Mouse (Mus musculus) megakaryocyte, embryonic 14.5 days (primary cell): ENCODE data around the gene Ifitm7. TPM values are rescaled to one million over a fixed set of nuclear protein-coding genes. Genes with fewer than 3 reads are reported as not detected.

ENCODE experiments used
- H3K27me3 ChIP-seq: replicated peaks from 2 replicates; pipeline ENCODE3; 2012; ENCODE audit warnings: inconsistent platforms
- H3K36me3 ChIP-seq: replicated peaks from 2 replicates; pipeline ENCODE3; 2012; ENCODE audit warnings: low read length, inconsistent platforms, mixed read lengths
- H3K4me1 ChIP-seq: 2 replicates; pipeline ENCODE4 v1.6.1; 2012; ENCODE audit warnings: inconsistent platforms
- H3K4me3 ChIP-seq: replicated peaks from 2 replicates; pipeline ENCODE3; 2012; ENCODE audit warnings: moderate library complexity, mild to moderate bottlenecking, inconsistent platforms
- H3K9me3 ChIP-seq: 2 replicates; pipeline ENCODE4 v1.6.1; 2012; ENCODE audit warnings: inconsistent platforms
- FLI1 ChIP-seq: IDR thresholded peaks from 2 replicates; pipeline ENCODE4 v1.6.1; 2012; ENCODE audit warnings: low read length, inconsistent platforms, mixed read lengths
- GATA1 ChIP-seq: IDR thresholded peaks from 3 replicates; pipeline ENCODE4 v1.6.1; 2012; ENCODE audit warnings: mixed read lengths, low read length, inconsistent platforms, borderline replicate concordance
- polyA plus RNA-seq: library from polyadenylated mRNA; stranded (reverse); fragments of >175 nt; gene quantifications from 2 replicates; pipeline ENCODE4 v1.2.3, GENCODE M21; 2012; ENCODE audit warnings: low replicate concordance; ENCODE audit not compliant: insufficient read depth

Ifitm7 gene
- 0.76 TPM in 1 of 2 replicates, not detected in the other for polyA plus RNA-seq

DNA sequence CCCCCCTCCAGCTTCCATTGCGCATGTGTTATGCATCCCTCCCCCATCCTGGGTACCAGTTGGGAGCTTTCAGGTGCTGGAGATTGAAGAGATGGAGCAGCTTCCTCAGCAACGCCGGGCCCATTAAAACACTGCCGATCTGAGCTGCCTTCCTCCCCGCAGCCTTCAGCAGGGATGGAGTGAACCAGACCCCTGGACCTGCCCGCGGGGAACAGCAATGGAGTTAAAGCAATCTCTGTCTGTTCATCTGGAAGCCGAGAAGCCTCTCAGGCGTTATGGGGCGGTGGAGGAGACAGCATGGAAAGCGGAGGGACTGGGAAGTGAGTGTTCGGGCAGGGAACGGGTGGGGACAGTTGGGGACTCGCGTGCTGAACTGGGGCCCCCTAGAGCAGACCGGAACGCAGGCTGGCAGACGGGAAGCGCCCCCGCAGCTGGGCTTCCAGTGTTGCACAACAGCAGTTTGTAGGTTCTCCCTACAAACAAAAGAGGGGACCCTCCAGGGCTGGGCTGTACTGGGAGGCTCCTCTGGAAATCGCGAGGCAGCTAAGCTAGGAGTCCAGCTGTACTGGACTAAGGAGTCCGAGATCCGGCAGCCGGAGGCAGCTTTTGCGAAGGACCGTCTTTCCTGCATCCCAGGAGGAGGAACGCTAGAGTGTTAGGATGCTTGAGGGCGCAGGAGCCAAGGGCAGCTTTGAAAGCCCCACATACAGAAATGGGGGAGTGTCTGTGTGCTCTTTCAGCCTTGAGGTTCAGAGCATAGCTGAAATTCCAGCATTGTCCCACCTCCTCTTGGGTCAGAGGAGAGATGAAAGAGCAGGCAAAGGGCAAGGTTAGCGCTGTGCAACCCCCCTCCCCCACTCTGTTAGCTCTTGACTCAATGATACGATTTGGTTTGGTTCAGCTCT is at the start of gene Ifitm7, which contains the start of gene 2900011O08Rik:
Gene Ifitm7, minus strand, starts transcription at position 315 of the 905 bp plus-strand sequence.
Gene 2900011O08Rik, plus strand, starts transcription at position 31 of the 905 bp plus-strand sequence.
- Histone ChIP-seq H3K4me3 (peak within 1 kb of the TSS; percentile 92), H3K9me3 (no peaks in the 10 kb centered on the region), H3K27me3 (peaks cover 2% of the 10 kb centered on the region), H3K4me1 (peaks cover 47% of the 10 kb centered on the region), H3K36me3 (no peaks in the 10 kb centered on the region)
- no peak for TF ChIP-seq GATA1
- no peak for TF ChIP-seq FLI1

DNA sequence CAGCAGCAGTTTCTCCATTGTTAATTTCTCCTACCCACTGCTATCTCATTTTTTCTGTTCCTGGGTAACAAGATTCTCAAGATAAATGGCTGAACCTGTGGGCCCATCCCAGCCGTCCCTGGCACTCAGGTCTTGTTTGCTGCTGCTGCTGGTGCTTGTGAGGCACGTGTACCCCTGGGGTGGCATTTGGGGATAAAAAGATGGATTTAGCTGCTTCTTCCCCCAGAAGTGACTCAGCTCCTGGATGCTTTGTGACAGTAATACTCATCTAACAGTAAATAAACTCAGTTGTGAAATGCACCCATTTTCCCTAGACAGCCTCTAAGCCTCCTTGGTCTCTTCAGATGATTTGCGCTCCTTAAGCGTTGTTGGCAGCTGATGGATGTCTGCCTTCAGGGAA is 46.4 kb upstream of the Ifitm7 start:
- no peak overlapping the region for H3K4me3 ChIP-seq

GRCm38 (mm10) chr16:14030650-14031049 is 44.0 kb upstream of the Ifitm7 start:
- Histone ChIP-seq H3K27me3 (peaks cover 2% of the 10 kb centered on the region), H3K4me3 (no peak overlapping the region), H3K9me3 (no peaks in the 10 kb centered on the region), H3K36me3 (no peaks in the 10 kb centered on the region), H3K4me1 (peaks cover 11% of the 10 kb centered on the region; the same call in 1 of the 2 replicates)
- TF ChIP-seq GATA1 (no peak), FLI1 (no peak)

More for the DNA sequence above, 46.4 kb upstream of the Ifitm7 start:
- Histone ChIP-seq H3K4me1 (peaks cover 11% of the 10 kb centered on the region; the same call in 1 of the 2 replicates), H3K27me3 (no peaks in the 10 kb centered on the region), H3K36me3 (no peaks in the 10 kb centered on the region), H3K9me3 (no peaks in the 10 kb centered on the region)
- TF ChIP-seq FLI1 (no peak), GATA1 (no peak)

DNA sequence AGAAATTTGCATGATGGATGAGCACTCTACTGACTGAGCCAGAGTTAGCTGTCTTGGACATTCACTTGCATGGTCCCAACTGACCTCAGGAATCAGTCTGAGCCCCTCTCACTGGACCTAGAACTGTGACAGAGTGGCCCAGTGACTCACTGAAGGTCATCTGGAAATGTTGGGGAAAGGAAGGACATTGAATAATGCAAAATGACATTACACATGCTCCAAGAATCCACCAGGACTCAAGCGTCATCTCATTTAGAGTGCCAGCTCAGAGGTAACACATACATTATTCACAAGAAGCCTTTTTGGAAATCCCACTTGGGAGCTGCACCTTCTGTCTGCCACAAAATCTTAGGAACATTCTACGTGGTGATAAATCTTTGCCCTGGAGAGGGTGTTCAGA is 43.2 kb upstream of the Ifitm7 start:
- H3K27me3 ChIP-seq: peaks cover 2% of the 10 kb centered on the region
- H3K9me3 ChIP-seq: no peaks in the 10 kb centered on the region
- H3K4me1 ChIP-seq: peaks cover 11% of the 10 kb centered on the region; the same call in 1 of the 2 replicates
- no peaks in the 10 kb centered on the region for H3K36me3 ChIP-seq
- no peak overlapping the region for H3K4me3 ChIP-seq
- no peak for TF ChIP-seq GATA1
- no peak for TF ChIP-seq FLI1

DNA sequence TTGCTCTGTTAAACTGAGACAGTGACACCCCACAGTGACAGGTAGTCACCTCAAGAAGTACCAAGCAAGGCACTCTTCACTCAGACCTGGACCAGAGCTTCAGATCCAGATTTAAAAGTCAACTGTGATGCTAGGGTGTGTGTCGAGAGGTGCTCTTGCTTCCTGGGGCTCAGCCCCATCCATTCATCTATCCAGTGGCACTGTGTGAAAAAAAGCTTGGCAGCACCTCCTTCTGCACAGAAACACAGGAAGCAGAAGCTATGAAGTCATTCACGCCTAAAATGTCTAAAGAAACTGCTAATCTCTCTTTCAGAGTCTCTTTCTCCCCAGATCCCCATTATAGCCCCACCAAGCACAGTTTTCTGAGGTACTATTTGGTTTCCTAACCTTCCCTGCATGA is 42.4 kb upstream of the Ifitm7 start:
- H3K4me1 ChIP-seq: peaks cover 11% of the 10 kb centered on the region; the same call in 1 of the 2 replicates
- H3K9me3 ChIP-seq: no peaks in the 10 kb centered on the region
- H3K27me3 ChIP-seq: peaks cover 2% of the 10 kb centered on the region
- no peak overlapping the region for H3K4me3 ChIP-seq
- TF ChIP-seq GATA1: no peak
- no peak for TF ChIP-seq FLI1
- H3K36me3 ChIP-seq: no peaks in the 10 kb centered on the region

- no peaks in the 10 kb centered on the region for H3K9me3 ChIP-seq
- no peak overlapping the region for H3K4me3 ChIP-seq
- H3K36me3 ChIP-seq: no peaks in the 10 kb centered on the region
- TF ChIP-seq FLI1 (no peak), GATA1 (no peak)
- peaks cover 2% of the 10 kb centered on the region for H3K27me3 ChIP-seq
- peaks cover 14% of the 10 kb centered on the region; the same call in 1 of the 2 replicates for H3K4me1 ChIP-seq
Measured at GRCm38 (mm10) chr16:14025091-14025990, 38.7 kb upstream of the Ifitm7 start.

DNA sequence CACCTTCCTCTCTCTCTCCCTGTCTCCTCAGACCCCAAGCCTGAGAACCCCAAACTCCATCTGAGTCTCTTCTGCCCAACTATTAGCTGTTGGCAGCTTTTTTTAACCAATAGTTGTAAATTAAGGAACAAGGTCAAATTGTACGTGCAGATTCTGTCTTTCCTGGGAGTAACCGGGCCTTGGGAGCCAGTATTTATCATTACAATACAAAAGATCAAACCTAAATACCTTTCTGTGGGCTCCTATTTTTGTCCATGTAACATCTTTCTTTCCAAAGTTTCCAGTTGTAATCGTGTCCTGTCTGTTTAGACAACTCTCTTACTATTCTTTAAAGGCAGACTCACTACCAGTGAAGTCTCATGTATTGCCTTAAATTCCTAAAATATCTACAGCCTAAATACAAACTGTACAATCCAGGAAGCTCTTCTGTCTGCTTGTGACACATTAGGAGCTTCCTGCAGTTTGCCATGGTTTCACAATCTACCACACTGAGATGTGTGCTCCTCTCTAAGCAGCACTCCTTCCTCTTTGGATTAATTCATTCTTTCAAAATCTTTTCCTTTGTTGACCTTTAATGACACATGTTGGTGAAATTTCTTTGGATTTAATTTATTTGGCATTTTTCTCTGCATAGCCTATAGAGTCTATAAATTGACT is 34.6 kb upstream of the Ifitm7 start:
- no peak overlapping the region for H3K4me3 ChIP-seq
- TF ChIP-seq GATA1: no peak
- no peak for TF ChIP-seq FLI1
- H3K36me3 ChIP-seq: no peaks in the 10 kb centered on the region
- peaks cover 3% of the 10 kb centered on the region for H3K9me3 ChIP-seq
- peaks cover 7% of the 10 kb centered on the region; the same call in 1 of the 2 replicates for H3K4me1 ChIP-seq
- peaks cover 3% of the 10 kb centered on the region for H3K27me3 ChIP-seq

GRCm38 (mm10) chr16:14017306-14017705 is 30.6 kb upstream of the Ifitm7 start:
- TF ChIP-seq FLI1 (no peak), GATA1 (no peak)

DNA sequence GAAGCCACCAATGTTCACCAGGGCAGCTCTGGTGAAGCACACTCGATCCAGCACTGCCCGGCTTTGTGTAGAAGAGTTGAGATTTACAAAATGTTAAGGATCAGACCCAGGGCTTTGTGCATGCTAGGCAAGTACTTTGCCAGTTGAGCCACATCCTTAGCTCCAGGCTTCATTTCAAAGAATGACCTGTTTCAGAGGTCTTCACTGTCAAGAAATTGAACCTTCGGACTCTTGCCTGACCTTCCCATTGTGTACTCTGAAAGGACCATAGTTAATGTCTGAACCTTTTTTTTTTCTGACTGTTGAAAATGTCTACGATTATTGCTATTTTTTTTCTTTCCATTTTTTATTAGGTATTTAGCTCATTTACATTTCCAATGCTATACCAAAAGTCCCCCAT is 23.3 kb upstream of the Ifitm7 start:
- TF ChIP-seq FLI1: no peak
- H3K4me1 ChIP-seq: no peaks in the 10 kb centered on the region
- no peaks in the 10 kb centered on the region for H3K36me3 ChIP-seq
- H3K4me3 ChIP-seq: no peak overlapping the region
- peaks cover 7% of the 10 kb centered on the region for H3K27me3 ChIP-seq
- no peaks in the 10 kb centered on the region for H3K9me3 ChIP-seq

More at GRCm38 (mm10) chr16:14017306-14017705, 30.6 kb upstream of the Ifitm7 start:
- H3K27me3 ChIP-seq: peaks cover 8% of the 10 kb centered on the region
- H3K4me1 ChIP-seq: peaks cover 7% of the 10 kb centered on the region; the same call in 1 of the 2 replicates
- no peaks in the 10 kb centered on the region for H3K36me3 ChIP-seq
- H3K4me3 ChIP-seq: no peak overlapping the region
- peaks cover 3% of the 10 kb centered on the region for H3K9me3 ChIP-seq
